Mouse (Mus musculus): Measurements from ENCODE around the gene Igfbp2.

Gene Igfbp2

DNA sequence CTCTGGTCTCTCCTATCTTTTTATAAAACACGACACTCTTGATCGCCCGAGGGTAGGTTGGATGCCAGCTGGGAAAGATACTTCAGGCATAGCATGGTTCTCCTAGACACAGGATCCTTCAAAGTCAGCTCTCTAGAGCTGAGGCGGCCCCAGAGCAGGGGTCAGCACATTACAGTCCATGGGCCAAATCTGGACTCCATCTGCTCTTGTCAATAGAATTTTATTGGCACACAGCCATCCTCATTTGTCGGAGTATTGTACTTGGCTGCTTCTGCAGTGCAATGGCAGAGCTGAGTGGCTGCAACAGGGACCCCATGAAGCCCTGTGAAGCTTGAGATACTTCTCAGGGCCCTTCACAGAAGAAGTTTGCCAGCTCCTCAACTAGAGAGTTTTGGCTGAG, 9.1 kb upstream of the Igfbp2 start:
- DNase-seq (ENCODE audit: low read depth, low spot score), result no peak

DNA sequence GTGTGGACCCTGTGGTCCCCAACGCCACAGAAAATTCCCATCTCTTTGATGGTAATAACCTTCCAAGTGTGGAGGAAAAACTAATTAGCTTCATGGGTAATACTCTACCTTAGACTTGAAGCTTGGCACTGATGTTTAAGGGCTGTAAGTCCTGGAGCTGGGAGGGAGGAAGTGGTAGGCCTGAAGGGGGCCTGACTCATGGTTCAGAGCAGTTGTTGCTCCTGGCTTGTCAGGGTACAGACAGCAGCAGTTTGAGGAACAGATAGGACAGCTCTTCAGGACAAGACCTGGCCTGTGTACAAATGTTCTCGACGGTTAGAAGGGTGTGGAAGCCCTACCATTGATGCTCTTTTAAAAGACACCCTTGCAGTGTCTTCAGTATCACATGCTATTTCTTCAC, 8.7 kb upstream of the Igfbp2 start:
- DNase-seq (ENCODE audit: low read depth, low spot score), result no peak

DNA sequence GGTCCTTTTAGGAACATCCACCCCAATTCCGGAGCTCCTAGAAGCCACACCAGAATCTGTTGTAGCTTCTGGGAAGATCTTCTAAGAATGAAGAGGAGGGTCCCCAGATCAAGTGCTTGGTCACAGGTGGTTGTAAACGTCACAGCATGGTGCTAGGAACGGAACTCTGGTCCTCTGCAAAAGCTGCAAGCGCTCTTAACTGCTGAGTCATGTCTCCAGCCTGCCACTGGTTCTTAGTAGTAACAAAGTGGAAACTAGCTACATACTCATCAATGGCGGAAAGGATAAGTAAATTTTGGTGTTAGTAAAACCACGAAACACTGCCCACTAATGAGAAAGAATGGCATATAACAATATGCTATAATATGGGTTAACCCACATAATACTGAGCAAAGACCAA, 4.3 kb upstream of the Igfbp2 start:
- no peak for DNase-seq (ENCODE audit: low read depth, low spot score)

DNA sequence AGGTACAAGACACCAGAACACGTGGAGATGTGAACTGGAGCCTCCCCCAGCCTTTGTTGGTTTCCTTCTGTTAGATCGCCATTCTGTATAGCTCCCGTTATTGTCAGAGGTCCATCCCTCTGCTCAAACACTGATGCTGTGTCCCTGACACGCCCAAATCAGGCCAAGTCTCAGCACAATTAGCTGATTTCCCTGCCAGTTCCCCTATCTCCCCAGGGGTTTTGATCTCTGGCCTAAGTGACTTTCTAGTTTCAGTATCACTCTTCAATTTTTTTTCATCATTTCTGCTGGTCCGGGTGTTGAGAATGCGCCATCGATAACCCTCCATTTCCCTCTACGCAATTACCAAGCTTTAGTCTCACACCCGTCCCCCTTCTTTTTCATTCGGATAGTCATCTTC, 1.4 kb upstream of the Igfbp2 start:
- DNase-seq (ENCODE audit: low read depth, low spot score), result no peak

DNA sequence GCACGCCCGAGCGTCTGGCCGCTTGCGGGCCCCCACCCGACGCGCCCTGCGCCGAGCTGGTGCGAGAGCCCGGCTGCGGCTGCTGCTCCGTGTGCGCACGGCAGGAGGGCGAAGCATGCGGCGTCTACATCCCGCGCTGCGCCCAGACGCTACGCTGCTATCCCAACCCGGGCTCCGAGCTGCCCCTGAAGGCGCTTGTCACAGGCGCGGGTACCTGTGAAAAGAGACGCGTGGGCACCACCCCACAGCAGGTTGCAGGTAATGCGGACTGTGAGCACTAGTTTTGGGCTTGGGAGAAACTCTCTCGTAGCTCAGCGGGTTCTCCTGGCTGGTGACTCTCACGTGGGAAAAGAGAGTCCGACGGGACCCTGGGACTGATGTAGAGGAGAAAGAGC, 401 bp downstream of the Igfbp2 start:
- DNase-seq (ENCODE audit: low read depth, low spot score), result no peak

DNA sequence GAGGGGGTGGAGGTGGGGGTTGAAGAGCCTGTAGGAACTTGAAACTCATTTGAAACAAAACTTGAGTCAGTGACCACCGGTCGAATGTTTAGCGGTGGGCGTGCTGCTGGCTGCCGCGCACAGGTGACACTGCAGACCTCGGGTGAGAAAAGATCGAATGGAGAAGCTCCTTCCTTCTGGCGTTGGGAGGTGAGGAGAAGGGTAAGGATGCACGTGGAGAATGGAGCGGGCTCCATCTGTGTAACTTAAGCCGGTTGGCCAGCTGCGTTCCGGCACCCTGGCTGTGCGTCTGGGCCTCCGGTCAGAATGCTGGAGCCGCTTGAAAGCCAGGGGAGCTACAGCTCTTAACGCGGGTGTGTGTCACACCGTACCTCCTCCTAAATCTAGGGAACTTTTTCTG, 983 bp downstream of the Igfbp2 start:
- no peak for DNase-seq (ENCODE audit: low read depth, low spot score)

DNA sequence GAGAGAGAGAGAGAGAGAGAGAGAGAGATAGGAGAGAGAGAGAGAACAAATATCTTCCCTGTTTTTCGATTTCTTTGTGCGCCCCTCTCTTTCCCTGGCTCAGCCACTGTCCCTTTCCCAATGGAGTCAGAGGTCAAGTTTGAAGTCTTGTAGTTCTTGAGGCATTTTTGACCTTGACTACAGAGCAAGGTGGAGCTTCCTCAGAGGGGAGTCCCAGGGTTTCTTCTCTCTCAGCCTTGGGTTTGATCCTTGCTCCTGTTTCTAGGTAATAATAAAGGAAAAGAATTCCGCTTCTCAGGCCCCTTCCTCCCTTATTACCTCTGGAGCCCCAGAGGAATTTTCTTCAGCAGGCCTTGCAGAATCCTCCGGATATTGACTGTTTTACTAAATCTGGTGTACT, 1.6 kb downstream of the Igfbp2 start:
- no peak for DNase-seq (ENCODE audit: low read depth, low spot score)

- no peak for DNase-seq (ENCODE audit: low read depth, low spot score)
These were observed 2.1 kb downstream of the Igfbp2 start for GRCm38 (mm10) chr1:72826446-72826845.

DNA sequence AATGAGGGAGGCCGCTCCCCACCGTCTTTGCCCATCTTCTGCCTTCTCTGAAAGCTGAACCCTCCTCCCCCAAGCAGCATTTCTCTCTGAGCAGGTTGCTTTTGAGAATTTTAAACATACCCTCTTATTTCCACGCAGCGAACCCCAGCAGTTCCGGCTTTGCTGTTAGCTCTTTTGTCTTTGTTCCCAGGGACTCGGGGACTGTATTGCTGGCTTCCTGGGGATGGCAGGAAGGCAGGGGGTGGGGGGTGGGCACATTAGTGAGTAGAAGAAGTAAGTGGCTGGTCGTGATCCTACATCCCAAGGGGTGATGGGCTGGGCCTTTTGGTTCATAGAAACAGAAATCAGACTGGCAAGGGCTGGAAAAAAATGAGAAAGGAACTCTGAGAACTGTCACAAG, 2.6 kb downstream of the Igfbp2 start:
- DNase-seq (ENCODE audit: low read depth, low spot score), result no peak

DNA sequence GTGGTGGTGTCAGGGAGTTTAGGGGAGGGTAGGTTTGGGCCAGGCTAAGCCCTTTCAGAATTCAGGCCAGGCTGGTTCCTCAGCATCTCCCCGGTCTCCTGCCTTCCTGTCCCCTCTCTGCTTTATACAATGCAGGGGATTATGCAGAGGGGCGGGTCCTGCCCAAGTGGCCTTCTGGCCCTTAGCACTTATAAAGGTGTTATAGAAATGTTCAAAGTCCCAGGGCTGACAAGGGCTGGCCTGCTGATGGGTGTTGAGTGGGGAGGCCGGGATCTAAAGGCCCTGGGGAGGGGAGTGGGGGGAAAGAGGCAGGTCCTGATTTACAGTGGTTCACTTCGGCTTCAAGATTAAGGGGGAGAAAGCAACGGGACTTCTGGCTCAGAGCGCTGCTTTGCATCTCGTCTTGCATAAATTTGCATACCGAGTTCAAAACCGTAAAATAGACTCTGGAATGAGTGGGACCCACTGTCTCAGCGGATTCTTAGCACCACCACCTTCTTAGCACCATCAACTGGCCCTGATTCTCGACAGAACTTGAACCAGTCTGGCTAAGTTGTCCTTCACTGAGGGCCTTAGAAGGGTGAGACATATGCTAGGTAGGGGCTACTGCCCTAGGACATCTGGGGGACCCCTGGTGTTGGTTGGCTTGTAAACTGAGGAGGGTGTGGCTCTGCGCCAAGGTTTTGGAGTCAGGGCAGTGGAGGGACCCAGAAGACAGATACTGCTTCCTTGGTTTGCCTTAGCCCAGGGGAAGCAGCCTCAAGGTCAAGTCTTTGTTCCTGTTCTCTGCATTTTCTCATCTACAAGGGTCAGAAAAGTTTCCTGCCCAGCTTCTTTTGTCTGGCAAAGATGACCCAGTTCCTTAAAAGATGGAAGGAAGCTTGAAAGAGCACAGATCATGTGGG, 3.4 kb downstream of the Igfbp2 start:
- no peak for DNase-seq (ENCODE audit: low read depth, low spot score)

GRCm38 (mm10) chr1:72828843-72829242, 4.5 kb downstream of the Igfbp2 start:
- no peak for DNase-seq (ENCODE audit: low read depth, low spot score)

GRCm38 (mm10) chr1:72830485-72830884, 6.2 kb downstream of the Igfbp2 start:
- no peak for DNase-seq (ENCODE audit: low read depth, low spot score)

DNA sequence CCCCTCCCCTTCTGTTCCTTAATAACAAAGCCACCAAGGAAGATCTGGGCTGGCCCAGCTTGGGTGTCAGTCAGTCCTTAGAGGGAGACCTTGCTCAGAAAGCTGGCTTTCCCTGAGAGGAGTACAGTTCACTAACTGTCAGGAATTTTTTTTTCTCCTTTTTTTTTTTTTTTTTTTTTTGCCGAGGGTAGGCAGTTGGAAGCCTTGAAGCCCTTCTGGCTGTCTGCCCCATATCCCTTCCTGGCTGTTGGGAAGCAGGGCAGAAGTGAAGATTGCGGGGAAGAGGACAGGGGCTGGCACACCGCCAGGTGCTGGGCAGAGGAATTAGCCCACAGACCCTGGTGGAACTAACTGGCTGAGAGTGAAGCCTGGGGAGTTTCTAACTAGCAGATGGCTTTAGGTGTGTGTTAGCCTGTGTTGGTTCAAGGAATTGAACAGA, 8.4 kb downstream of the Igfbp2 start:
- DNase-seq (ENCODE audit: low read depth, low spot score), result no peak

- DNase-seq (ENCODE audit: low read depth, low spot score), result no peak
These were observed 9.3 kb downstream of the Igfbp2 start for GRCm38 (mm10) chr1:72833563-72833962.

- no peak for DNase-seq (ENCODE audit: low read depth, low spot score)
These were observed 15.1 kb downstream of the Igfbp2 start for GRCm38 (mm10) chr1:72839356-72839755.

GRCm38 (mm10) chr1:72839791-72840190, 15.5 kb downstream of the Igfbp2 start:
- no peak for DNase-seq (ENCODE audit: low read depth, low spot score)

DNA sequence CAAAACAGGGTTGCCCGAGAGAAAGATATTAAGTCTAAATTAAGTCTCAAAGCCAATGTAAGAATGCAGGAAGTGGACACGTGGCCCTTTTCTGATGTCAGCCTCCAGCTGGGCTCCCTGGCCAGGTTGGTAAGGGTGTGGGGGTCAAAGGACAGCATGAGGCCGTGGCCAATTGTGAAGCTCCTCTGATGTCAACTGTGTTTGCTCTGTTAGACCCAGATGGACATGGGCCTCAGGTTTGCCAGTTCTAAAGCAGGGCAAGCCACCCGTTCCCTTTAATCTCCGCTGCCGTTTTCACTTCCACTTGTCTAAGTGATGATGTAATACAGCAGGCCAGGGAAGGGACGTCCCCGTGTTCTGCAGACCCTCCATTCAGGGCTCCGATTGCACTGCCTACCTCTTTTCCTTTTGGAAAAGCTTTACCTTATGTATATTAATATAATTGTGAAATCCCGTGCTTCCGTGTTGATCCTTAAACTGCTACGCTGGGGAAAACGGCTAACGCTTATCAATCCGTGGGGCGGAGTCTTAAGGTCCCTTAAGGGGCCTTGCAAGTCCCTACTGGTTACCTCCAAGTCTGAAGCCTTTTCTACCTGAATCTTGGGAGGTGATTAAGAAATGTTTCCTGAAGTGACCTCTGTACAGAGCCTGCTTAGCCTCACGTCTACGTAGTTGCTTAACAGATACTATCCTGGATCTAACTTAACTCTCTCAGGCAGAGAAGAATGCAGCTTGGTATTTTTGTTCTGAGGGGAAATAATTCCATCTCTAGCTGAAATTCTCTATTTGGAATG, 18.6 kb downstream of the Igfbp2 start:
- DNase-seq (ENCODE audit: low read depth, low spot score), result no peak

GRCm38 (mm10) chr1:72844675-72845074, 20.4 kb downstream of the Igfbp2 start:
- no peak for DNase-seq (ENCODE audit: low read depth, low spot score)

GRCm38 (mm10) chr1:72847849-72848380, 23.6 kb downstream of the Igfbp2 start:
- no peak for DNase-seq (ENCODE audit: low read depth, low spot score)

DNA sequence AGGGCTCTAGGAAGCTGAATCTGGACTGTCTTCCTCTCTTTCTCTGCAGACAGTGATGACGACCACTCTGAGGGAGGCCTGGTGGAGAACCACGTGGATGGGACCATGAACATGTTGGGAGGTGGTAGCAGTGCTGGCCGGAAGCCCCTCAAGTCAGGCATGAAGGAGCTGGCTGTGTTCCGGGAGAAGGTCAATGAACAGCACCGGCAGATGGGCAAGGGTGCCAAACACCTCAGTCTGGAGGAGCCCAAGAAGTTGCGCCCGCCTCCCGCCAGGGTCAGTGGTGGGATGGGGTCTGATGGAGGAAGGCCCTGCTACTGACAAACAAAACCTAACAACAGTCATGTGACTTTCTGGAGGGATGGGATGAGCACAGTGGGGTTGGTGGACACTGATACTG, 24.7 kb downstream of the Igfbp2 start:
- DNase-seq (ENCODE audit: low read depth, low spot score), result no peak

DNA sequence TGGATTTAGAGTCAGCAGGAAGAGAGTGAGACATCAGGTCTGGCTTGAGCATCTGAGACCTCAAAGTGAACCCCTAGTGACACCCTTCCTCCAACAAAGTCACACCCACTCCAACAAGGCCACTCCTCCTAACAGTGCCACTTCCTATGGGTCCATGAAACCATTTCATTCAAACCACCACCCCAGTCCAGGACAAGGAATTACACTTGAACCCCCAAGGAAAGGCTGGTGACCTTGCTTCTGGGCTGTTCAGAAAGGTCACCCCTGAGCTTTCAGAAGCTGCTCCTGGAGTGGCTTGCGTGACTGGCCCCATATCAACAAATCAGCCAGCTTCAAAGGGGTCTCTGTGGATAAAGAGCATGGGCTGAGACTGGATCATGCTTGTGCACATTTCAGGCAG, 29.5 kb downstream of the Igfbp2 start:
- DNase-seq (ENCODE audit: low read depth, low spot score), result no peak

Data from brain, adult 2 months (tissue).